8 mouse cellular contexts compared by ENCODE assay signal in the genomic region with DNA sequence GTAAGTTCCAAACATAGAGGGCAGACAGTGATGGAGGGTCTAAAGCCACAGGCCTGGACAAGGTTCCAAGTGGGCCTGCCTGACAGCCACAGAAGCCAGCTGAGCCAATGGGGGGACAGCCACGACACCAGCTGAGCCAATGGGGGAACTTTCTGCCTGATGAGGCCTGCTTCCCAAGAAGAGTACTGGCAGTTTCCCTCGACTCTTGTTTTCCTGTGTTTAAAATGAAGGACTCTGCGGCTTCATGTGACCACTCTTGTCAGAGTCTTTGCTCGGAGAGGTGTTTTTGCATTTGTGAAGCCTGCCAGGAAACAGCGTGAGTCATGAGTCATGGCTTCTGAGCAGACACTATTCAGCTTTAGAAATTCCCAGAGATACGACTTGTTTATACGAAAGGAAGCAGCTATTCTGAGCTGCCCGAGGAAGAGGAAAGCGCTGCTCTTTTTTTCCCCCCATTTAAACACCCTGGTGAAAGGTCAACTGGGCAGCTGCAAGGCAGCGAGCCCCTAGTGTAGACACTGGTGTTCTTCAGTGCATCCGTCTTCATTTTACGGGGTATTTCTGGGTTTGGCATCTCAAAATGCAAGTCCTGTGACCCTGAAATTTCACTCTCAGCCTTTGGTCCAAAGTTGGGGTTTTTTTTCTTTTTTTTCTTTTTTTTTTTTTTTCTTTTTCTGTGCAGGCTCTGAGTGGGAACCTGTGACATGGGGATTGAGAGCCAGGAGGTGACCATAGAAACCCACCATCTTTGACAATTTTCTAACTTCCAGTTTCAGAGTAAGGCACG.
DNase-seq lines count a peak whose midpoint lies in the region; ATAC-seq and TF ChIP-seq lines count a peak whose summit lies in the region.

No protein-coding gene starts in this region.

- 0 out of 2 replicates have a peak, but pooled peaks have one; percentile 1 for TF ChIP-seq CTCF in stomach, postnatal 0 days (IDR thresholded peaks at IDR 0.05; ENCODE audit: low read depth)

- H3K9me3 ChIP-seq in stomach, postnatal 0 days (ENCODE audit: control insufficient read depth, low read length): no peaks in the 10 kb centered on the region

- H3K27me3 ChIP-seq in stomach, postnatal 0 days (ENCODE audit: control insufficient read depth, insufficient read depth, low read length): no peaks in the 10 kb centered on the region

- peak; percentile 24 to 29 for DNase-seq in spleen, postnatal 36 days (ENCODE audit: low spot score in 2 of 2)
- no peak for DNase-seq in spleen, postnatal 14 days (ENCODE audit: low spot score in 2 of 2)
- peak; percentile 39 to 57 for DNase-seq in cerebellum, postnatal 4 days (ENCODE audit: low spot score in 2 of 2)
- DNase-seq in gastrocnemius, postnatal 10 days: peak; percentile 23
- peak; percentile 38 for DNase-seq in induced T-regulatory cell, adult 2 months (ENCODE audit: low read depth)
- peak; percentile 51 to 68 for DNase-seq in left cerebral cortex, postnatal 14 days (ENCODE audit: low spot score in 2 of 2)
- peak; percentile 56 for DNase-seq in stomach, postnatal 0 days (ENCODE audit: low spot score)

- H3K27ac ChIP-seq in stomach, postnatal 0 days (replicated peaks): peak overlapping the region; percentile 88

- no peaks in the 10 kb centered on the region for H3K36me3 ChIP-seq in stomach, postnatal 0 days (ENCODE audit: control insufficient read depth, insufficient read depth, low read length)

- ATAC-seq in megakaryocyte progenitor cell, adult 5-6 weeks (replicated peaks; ENCODE audit: poor library complexity): 0 out of 2 replicates have a peak, but pooled peaks have one; percentile 10
- peak; percentile 78 for ATAC-seq in stomach, postnatal 0 days (ENCODE audit: low FRiP score, low TSS enrichment)

- intact Hi-C loops in left cerebral cortex, postnatal 14 days (cut with DNase I): loop anchor here (10.0 kb wide), 1 partner anchor 139 kb away; no protein-coding TSS in a partner anchor

- peaks cover 3% of the 10 kb centered on the region; the same call in 1 of the 2 replicates for H3K4me1 ChIP-seq in stomach, postnatal 0 days (replicated peaks; ENCODE audit: control insufficient read depth, insufficient read depth)

- peak overlapping the region; percentile 27; the same call in 1 of the 2 replicates for H3K4me2 ChIP-seq in stomach, postnatal 0 days (replicated peaks; ENCODE audit: low read depth)

- peak; percentile 85 for TF ChIP-seq EP300 in stomach, postnatal 0 days (optimal IDR thresholded peaks at IDR 0.05)

- H3K9ac ChIP-seq in stomach, postnatal 0 days (ENCODE audit: low read length): peak overlapping the region; percentile 31; the same call in 1 of the 2 replicates

- WGBS in stomach, postnatal 0 days: 13% methylated on average over 13 of the region's 13 CpGs

- H3K4me3 ChIP-seq in stomach, postnatal 0 days (ENCODE audit: low read depth, low read length): no peak overlapping the region

Comparison
In these comparisons a context has a peak if more than half of its experiments do, and no peak if none do; other contexts are left out.
1. DNase-seq: peak in spleen, postnatal 36 days (2 of 2), cerebellum, postnatal 4 days (2 of 2), gastrocnemius, postnatal 10 days (single experiment), induced T-regulatory cell, adult 2 months (single experiment), left cerebral cortex, postnatal 14 days (2 of 2) and stomach, postnatal 0 days (single experiment); none in spleen, postnatal 14 days (0 of 2).